Mouse (Mus musculus) heart, adult 9 months (tissue): ENCODE results near the gene Olfr571.

Source experiments
- DNase-seq, 2 experiments: peaks; one replicate each; pipeline ENCODE4 v3.0.0; 2022; ENCODE audit warnings: low spot score in 2 of 2

Olfr571 gene

DNA sequence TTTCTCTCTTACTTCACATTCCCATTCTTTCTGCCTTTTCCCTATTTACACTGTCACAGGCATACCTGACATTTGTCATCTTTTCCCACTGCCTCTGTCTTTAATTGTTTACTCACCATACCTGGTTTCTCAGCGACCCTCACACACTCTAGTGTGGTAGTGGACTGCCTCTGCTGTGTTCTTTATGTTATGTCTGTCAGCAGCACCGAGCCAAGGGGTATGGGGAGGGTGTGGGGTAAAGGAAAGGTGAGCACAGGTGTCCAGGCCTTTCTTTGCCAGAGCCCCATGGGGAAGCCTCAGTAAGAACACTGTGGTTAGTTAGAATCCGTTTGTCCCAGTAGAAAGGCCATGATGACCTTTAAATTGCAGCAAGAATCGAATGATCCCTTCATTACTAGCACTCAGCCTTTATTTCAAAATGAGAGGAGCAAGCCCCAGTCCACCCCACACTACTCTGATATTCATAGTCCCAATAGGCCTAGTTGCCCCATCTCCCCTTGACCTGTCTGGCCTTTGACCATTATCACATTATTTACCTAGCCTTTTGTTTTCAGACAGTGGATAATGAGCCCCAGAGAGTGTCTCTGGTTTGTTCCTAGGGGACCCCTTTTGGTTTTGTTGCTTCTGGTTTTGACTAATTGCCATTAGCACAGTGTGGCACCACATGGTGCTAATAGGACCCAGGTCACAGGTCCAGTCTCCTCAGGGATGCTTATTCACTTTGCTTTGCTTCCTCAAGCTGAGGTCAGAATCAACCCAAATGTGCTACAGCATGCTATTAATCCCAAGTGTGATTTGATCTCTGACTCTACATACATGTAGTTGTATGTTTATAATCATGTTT, at the start of gene Olfr571:
Gene Olfr571 (minus strand): TSS at position 505 of the 844 bp plus-strand sequence.
- DNase-seq, result no peak

DNA sequence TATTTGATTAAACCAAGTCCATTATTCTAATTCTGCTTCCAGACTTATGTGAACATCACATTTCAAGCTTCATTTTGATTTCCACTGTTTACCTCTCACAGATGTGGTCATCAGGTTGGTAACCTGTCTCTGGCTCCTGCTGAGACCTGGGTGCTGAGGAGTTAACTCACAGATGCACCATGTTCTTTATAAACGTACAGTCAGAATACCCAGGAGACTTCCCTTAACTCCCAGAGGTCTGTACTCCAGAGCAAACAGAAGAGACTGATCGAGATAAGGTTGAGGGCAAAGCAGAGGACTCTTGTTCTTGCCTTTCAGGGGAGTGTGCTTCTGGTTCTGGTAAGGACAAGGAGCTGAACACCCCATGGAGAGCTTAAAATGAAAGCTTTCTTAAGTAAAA, 45.0 kb upstream of the Olfr571 start, which contains the start of gene Olfr576:
Gene Olfr576 (plus strand): TSS at position 301 of the 400 bp plus-strand sequence.
- DNase-seq, result no peak

DNA sequence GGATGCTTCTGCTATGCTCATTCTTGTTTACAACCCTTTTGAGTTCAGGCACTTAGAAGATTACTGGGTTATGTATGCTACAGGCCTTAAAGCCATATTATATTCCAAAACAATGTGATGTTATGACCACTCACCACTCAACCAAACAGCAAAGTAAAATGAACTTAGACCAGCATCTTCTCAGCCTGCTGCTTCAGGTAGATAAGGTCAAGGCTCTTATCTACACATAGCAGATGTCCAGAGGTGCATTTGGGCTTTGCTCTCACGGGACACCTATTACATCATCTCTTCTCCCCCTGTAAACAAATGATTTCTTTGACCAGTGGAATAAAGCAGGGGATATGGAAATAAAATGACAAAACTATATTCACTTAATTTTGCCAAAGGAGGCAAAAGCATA, 41.3 kb upstream of the Olfr571 start, which contains the start of gene Olfr575:
Gene Olfr575 (minus strand): TSS at position 183 of the 400 bp plus-strand sequence.
- no peak for DNase-seq

DNA sequence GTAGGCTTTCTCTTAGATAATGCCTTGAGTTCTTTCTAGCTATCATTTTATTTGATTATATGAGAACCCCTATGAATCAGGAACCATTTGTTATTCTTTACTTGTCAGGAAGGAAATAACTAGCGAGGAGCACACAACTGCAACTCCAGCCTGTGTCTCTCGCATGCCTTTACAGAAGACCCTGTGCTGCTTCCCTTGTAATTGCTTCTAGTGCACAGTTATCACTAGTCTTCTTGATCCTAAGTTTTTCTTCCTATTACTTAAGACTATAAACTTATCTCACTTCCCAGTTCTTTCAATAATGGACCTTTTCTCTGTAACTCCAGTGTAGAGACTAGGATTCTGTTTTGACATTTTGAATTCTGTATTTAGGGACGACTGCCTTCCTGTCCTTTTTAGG, 40.8 kb upstream of the Olfr571 start:
- DNase-seq, result no peak

DNA sequence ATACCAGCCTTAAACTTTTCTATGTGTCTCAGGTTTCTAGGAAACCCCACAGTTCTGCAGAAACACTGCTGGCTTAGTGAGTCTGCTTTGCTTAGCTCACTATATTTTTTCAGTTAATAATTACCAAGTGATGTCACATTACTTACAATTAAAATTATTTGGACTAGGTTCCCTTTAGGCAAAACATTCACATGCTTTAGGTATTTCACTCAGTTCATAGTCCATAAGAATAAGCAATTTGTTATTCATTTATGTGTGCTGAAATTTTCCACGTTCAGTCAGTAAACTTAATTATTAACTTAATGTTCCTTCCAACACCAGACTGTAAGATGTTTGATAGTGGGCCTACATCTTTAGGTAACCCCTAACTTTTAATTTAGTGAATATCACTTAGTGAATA, 33.4 kb upstream of the Olfr571 start:
- DNase-seq, result no peak

DNA sequence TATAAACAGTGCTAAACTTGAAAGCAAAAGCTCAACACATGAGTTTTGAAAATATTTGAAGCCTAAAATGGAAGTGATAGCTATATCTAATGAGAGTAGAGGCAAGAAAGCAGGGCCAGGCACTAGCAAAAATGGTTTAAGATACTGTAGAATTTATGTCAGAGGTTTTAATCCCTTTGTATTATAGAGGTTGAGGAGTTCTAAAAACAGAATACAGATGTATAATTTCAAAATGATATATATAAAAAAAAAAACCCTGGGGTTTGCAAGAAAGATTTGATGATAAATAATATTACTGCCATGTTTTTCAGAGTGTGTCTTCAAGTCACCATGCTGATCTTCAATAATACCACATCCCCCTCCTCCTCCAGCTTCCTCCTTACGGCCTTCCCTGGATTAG, 30.8 kb upstream of the Olfr571 start, which contains the start of gene Olfr574:
Gene Olfr574 (plus strand): TSS at position 301 of the 400 bp plus-strand sequence.
- DNase-seq, result no peak

DNA sequence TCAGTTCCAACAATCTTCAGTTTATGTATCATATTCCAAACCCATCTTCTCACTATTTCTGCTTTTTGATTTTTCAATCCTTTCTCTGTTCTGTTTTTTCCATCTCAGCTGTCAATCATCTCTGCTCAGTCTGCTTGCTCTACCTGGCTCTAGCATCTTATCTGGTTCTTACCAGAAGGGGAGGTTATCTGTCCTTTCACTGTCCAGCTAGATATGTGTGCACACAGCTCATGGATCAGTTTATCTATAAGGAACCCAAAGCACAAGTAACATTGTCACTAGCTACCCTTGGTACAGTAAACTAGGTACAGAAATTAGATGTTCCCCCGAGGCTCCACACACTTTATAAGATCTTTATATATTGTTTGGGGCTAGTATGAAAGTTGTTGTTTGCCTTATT, 26.1 kb upstream of the Olfr571 start:
- DNase-seq, result no peak

DNA sequence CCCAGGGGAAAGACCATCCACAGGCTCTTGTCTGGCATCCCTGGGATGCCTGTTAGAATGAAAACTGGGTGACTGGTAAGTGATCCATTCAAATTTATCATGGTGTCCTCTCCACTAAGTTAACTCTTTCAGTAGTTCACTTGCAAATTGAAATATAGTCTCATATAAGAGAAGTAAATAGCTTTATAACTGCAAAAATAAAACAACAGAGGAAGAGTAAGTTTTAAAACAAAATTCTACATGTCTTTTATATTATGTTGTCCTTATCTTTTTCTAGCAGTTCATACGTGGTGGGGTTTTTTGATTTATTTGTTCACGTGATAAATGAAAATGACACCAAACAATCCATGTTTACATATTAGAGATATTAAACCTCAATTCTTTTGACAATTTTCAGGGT, 25.1 kb upstream of the Olfr571 start, which contains the start of gene Olfr573-ps1:
Gene Olfr573-ps1 (minus strand): TSS at position 101 of the 400 bp plus-strand sequence.
- no peak for DNase-seq

DNA sequence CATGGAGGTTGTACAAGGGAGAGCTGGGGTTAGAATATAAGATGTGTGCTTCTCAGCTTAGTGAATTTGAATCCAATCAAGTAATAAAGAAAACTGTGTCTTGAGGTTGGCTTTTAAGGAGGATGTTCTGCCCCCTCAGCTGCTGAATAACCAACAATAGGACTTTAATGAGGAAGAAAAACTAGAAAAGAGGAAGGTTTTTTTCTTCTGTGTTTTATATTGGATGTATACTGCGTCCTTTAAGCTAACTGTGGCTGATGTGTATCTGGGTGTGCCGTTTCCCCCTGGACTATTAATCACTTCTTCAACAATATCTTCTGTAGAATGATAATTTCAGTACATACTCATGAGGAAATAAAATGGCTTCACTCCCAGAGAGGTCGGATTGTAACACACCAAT, 9.8 kb upstream of the Olfr571 start:
- no peak for DNase-seq

DNA sequence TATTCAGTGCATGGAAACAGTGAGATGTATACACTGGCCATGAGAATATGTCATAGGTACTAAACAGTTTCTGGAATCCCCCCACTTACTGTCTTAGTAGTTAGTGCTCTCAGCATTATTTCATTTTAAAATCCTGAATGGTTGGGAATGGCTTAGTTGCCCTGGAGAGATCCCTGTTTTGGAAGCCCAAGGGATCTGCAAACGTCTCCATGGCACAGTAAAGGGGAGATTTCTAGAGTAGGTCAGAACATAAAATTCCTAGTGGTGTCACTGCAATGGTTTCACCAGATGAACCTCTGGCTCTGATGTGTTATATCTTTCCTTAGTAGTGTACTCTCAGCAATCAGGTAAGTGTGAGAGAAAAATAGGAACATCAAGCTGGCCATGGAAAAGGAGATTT, 6.8 kb upstream of the Olfr571 start, which contains the start of gene Olfr572:
Gene Olfr572 (plus strand): TSS at position 301 of the 400 bp plus-strand sequence.
- no peak for DNase-seq

DNA sequence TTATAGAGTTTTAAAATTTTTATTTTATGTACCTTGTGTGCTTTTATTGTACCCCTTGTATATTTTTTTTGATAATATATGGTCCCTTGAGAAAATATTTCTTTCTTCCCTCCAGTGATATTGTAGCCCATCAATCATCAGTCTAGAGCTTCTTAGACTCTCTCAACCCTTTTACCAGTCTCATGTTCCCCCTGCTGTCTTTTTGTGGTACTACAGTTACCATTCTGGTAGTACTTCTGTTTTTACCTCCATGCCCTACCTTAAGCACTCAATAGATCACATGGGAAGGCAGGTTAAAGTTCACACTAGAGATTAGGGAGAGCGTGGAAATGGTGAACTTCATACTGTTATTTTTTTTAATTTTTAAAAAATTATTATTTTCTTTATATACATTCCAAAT, 2.3 kb upstream of the Olfr571 start:
- no peak for DNase-seq

DNA sequence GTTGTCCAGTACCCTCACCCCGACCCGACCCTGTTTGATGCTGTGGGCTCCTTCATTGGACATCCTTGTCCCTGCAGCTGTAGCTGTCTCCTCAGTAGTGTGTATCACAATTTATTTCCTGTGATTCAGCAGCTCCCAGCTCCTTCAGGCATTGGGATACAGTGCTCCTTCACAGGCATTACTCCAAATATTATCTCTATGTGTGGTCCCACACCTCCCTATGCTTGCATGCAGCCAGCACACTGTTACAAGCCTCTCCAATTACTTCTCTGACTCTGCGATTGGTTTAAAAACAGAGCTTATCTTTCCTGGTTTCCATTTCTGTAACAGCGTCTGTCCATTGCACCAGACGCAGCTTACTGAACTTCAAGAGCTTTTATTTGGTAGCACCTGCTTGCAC, 931 bp downstream of the Olfr571 start:
- no peak for DNase-seq

DNA sequence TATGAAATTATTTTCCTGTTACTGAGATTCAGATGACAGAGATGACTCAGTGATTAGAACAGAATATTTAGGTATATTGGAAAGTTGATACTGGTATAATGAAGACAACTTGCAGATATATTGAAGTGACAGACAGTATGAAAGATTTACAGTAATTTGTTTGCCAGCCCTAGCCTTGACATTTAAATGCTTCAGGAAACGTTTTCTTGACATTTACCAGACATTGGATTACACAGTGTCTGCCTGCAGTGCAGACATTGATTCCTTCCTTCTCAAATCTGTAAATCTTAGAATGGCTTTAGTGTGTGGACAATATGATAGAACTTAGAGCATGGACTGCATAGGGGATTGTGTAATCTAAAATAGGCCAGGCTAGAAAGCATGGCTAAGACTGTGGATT, 2.1 kb downstream of the Olfr571 start:
- no peak for DNase-seq

DNA sequence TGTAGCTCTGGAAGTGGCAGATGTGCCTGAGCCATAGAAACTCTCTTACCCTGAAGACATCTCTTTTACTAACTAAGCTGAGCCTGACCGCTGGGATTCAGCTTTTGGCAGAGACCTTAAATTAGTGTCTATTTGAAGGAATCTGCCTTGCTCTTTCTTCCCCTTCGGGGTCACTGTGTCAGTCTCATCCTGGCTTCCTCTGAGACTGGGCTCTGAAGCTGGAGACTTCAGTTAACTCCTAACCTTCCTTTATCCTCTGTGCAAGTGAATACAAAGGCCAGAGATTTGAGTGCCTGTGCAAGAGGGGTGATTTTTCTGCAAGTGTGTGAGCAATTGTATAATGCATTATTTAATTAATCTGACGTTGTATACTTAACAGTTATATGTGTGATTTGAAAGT, 26.6 kb downstream of the Olfr571 start, which contains the start of gene Olfr569:
Gene Olfr569 (minus strand): TSS at position 101 of the 400 bp plus-strand sequence.
- DNase-seq, result no peak

DNA sequence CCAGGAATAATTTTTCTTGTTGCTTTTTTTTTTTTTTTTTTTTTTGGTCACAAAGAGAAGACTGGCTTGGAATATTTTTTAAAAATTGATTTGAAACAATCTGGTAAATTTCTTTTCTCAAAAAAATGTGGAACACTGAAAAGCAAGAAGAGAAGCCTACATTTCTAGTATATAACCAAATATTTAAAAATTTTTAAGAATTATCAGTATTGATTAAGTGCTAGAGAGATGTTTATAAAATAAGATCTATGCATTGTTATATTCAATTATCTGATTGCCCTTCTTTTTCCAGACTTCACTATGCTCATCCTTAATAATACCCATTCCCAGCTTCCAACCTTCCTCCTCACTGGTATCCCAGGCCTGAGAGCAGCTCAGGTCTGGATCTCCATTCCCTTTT, 40.5 kb downstream of the Olfr571 start, which contains the start of gene Olfr568:
Gene Olfr568 (plus strand): TSS at position 301 of the 400 bp plus-strand sequence.
- no peak for DNase-seq

DNA sequence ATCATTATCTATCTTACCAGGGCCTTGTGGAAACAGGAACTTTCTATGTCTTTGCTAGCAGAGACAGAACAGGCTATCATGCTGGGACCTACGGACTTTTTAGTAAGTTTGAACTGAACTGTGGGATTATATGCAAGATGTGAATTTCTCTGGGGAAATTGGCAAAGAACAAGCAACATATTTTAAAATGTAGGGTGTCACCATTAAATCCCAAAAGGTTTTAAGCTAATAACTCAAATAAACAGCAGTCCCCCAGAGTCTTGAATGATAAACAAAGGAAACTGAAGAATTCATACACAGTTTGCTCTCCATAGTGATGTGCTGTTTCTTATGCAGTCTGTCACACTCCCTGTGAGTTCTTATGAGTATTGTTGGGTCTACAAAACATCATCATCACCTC, 58.7 kb downstream of the Olfr571 start, which contains the start of gene Olfr566:
Gene Olfr566 (minus strand): TSS at position 101 of the 400 bp plus-strand sequence.
- no peak for DNase-seq

DNA sequence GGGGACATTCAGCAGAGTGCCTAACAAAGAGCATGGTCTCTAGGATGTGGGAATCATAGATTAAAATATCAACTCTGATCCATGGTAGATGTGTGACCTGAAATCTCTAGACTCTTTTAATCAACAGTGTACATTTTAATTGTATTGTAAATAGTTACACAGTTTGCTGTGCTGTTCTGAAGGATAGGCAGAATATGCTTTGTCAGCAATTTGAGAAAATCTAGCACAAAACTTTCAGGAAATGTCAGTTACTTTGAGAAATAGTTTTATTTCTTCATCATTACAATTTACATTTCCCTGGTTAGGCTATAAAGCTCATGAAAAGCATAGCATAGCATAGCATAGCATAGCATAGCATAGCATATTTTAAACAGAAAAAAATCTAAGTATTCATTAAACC, 61.5 kb downstream of the Olfr571 start:
- DNase-seq, result no peak
